Mouse (Mus musculus) adipocyte (in vitro differentiated cells): ENCODE results near the gene Flii.

Source experiments
- DNase-seq: peaks from one replicate; pipeline ENCODE4 v3.0.0-alpha.2; 2016; ENCODE audit warnings: low spot score

Flii gene

GRCm38 (mm10) chr11:60712639-60713255 is 14.3 kb downstream of the Flii start:
- no peak for DNase-seq

- no peak for DNase-seq
Observed at GRCm38 (mm10) chr11:60712040-60712439, 15.0 kb downstream of the Flii start.

GRCm38 (mm10) chr11:60711218-60711617 is 15.8 kb downstream of the Flii start:
- no peak for DNase-seq

- no peak for DNase-seq
Observed at GRCm38 (mm10) chr11:60709481-60710465, 17.3 kb downstream of the Flii start.

- DNase-seq: no peak
Observed at GRCm38 (mm10) chr11:60708631-60709030, 18.4 kb downstream of the Flii start.

- peak; percentile 93 for DNase-seq
Observed at GRCm38 (mm10) chr11:60707672-60708071, 19.4 kb downstream of the Flii start.

GRCm38 (mm10) chr11:60706696-60707480 is 20.2 kb downstream of the Flii start:
- no peak for DNase-seq

- DNase-seq: no peak
Observed at GRCm38 (mm10) chr11:60706076-60706475, 21.0 kb downstream of the Flii start.

GRCm38 (mm10) chr11:60705255-60705654 is 21.8 kb downstream of the Flii start:
- no peak for DNase-seq

- DNase-seq: no peak
Observed at GRCm38 (mm10) chr11:60704023-60704880, 22.8 kb downstream of the Flii start.

GRCm38 (mm10) chr11:60703131-60703530 is 23.9 kb downstream of the Flii start:
- DNase-seq: peak; percentile 53

GRCm38 (mm10) chr11:60701611-60702010 is 25.5 kb downstream of the Flii start:
- DNase-seq: no peak

- DNase-seq: no peak
Observed at GRCm38 (mm10) chr11:60700320-60701185, 26.5 kb downstream of the Flii start.

GRCm38 (mm10) chr11:60699524-60700075 is 27.5 kb downstream of the Flii start, which contains the start of gene Llgl1:
TSS of gene Llgl1 (plus strand) at chr11:60699723.
- DNase-seq: peak; percentile 87

- peak; percentile 55 for DNase-seq
Observed at GRCm38 (mm10) chr11:60698806-60699523, 28.1 kb downstream of the Flii start.

GRCm38 (mm10) chr11:60697561-60697960 is 29.5 kb downstream of the Flii start:
- DNase-seq: peak; percentile 34

- no peak for DNase-seq
Observed at GRCm38 (mm10) chr11:60696165-60696564, 30.9 kb downstream of the Flii start.
